ENCODE assay signal across 8 mouse cellular contexts in genomic region chr14:103069465-103069863, GRCm38 (mm10). TPM values are rescaled to one million over a fixed set of nuclear protein-coding genes. Genes with fewer than 3 reads are reported as not detected.
A peak's percentile ranks its signal among the peaks of the same experiment; 100 is the strongest.
DNase-seq lines count a peak whose midpoint lies in the region; ATAC-seq lines count a peak whose summit lies in the region.

No protein-coding gene starts in this region.

- no peaks in the 10 kb centered on the region for H3K27me3 ChIP-seq in forebrain, embryonic 13.5 days
- H3K27me3 ChIP-seq in liver, embryonic 13.5 days: no peaks in the 10 kb centered on the region

- peak overlapping the region; percentile 63 for H3K4me3 ChIP-seq in forebrain, embryonic 13.5 days
- peak overlapping the region; percentile 70 for H3K4me3 ChIP-seq in liver, embryonic 13.5 days (replicated peaks)

- peak overlapping the region; percentile 81 for H3K4me2 ChIP-seq in forebrain, embryonic 13.5 days
- H3K4me2 ChIP-seq in liver, embryonic 13.5 days: peak overlapping the region; percentile 83

- DNase-seq in embryo, embryonic 10.5 days (ENCODE audit: low spot score): peak; percentile 6
- DNase-seq in embryo, embryonic 9.5 days (ENCODE audit: extremely low spot score): no peak
- no peak for DNase-seq in liver, embryonic 13.5 days
- no peak for DNase-seq in embryo, embryonic 10 days (ENCODE audit: low spot score)
- no peak for DNase-seq in left cerebral cortex, postnatal 25 days (ENCODE audit: low spot score in 2 of 2)
- no peak for DNase-seq in spleen, postnatal 14 days (ENCODE audit: low spot score in 2 of 2)

- ATAC-seq in CD4-positive, CD25-positive, alpha-beta regulatory T cell, adult 4 months: peak; percentile 8
- peak; percentile 65 for ATAC-seq in forebrain, embryonic 13.5 days
- ATAC-seq in liver, embryonic 13.5 days (ENCODE audit: low read depth): no peak

- intact Hi-C loops in left cerebral cortex, postnatal 25 days (cut with DNase I): loop anchor here (5.0 kb wide), 1 partner anchor 468 kb away; no protein-coding TSS in a partner anchor

- H3K27ac ChIP-seq in forebrain, embryonic 13.5 days: peak overlapping the region; percentile 69
- H3K27ac ChIP-seq in liver, embryonic 13.5 days: peak overlapping the region; percentile 96

- WGBS in forebrain, embryonic 13.5 days: 11% methylated on average over 12 of the region's 12 CpGs
- WGBS in liver, embryonic 13.5 days (ENCODE audit: insufficient replicate concordance): 26% methylated on average over 12 of the region's 12 CpGs

- H3K9me3 ChIP-seq in forebrain, embryonic 13.5 days (replicated peaks): no peaks in the 10 kb centered on the region
- no peaks in the 10 kb centered on the region for H3K9me3 ChIP-seq in liver, embryonic 13.5 days (replicated peaks)

- H3K36me3 ChIP-seq in forebrain, embryonic 13.5 days (ENCODE audit: poor library complexity, severe bottlenecking): peaks cover 11% of the 10 kb centered on the region
- peaks cover 26% of the 10 kb centered on the region for H3K36me3 ChIP-seq in liver, embryonic 13.5 days

- peaks cover 11% of the 10 kb centered on the region for H3K4me1 ChIP-seq in forebrain, embryonic 13.5 days
- H3K4me1 ChIP-seq in liver, embryonic 13.5 days (replicated peaks): peaks cover 26% of the 10 kb centered on the region

- H3K9ac ChIP-seq in forebrain, embryonic 13.5 days: peak overlapping the region; percentile 76
- peak overlapping the region; percentile 84 for H3K9ac ChIP-seq in liver, embryonic 13.5 days

RNA-seq across cellular contexts. Expression of gene Cln5, which starts 0.6 kb away (rescaled TPM):
- 10 to 100 TPM; 16.4 to 19.2 TPM for polyA plus RNA-seq in CD4-positive, CD25-positive, alpha-beta regulatory T cell, adult 4 months (2017; shearing (Covaris generic))
- polyA plus RNA-seq in forebrain, embryonic 13.5 days (2015; fragmentation: Nextera tagmentation; extraction: Ambion mirVana): 11.1 and 11.8 TPM in 2 replicates
- 20.9 and 25.2 TPM in 2 replicates for polyA plus RNA-seq in liver, embryonic 13.5 days (2015; fragmentation: Nextera tagmentation; extraction: Ambion mirVana)
- 1 to 10 TPM; 9.2 to 9.8 TPM for total RNA-seq in left cerebral cortex, postnatal 25 days (2021)

RNA-seq across cellular contexts. Expression of gene Acod1, which starts 22.7 kb away (rescaled TPM):
- polyA plus RNA-seq in CD4-positive, CD25-positive, alpha-beta regulatory T cell, adult 4 months (2017; shearing (Covaris generic)): under 1 TPM; 0.16 to 0.23 TPM
- polyA plus RNA-seq in forebrain, embryonic 13.5 days (2015; fragmentation: Nextera tagmentation; extraction: Ambion mirVana): not detected in 2 replicates
- 0.09 and 0.12 TPM in 2 replicates for polyA plus RNA-seq in liver, embryonic 13.5 days (2015; fragmentation: Nextera tagmentation; extraction: Ambion mirVana)
- total RNA-seq in left cerebral cortex, postnatal 25 days (2021): not detected

RNA-seq across cellular contexts. Expression of gene Fbxl3, which starts 29.9 kb away (rescaled TPM):
- 10 to 100 TPM; 29.5 to 34.3 TPM for polyA plus RNA-seq in CD4-positive, CD25-positive, alpha-beta regulatory T cell, adult 4 months (2017; shearing (Covaris generic))
- 20.2 and 21.5 TPM in 2 replicates for polyA plus RNA-seq in forebrain, embryonic 13.5 days (2015; fragmentation: Nextera tagmentation; extraction: Ambion mirVana)
- polyA plus RNA-seq in liver, embryonic 13.5 days (2015; fragmentation: Nextera tagmentation; extraction: Ambion mirVana): 10.5 and 13.9 TPM in 2 replicates
- total RNA-seq in left cerebral cortex, postnatal 25 days (2021): 10 to 100 TPM; 89.1 to 89.7 TPM
